Mouse (Mus musculus) limb, embryonic 11.5 days (tissue): ENCODE measurements around the gene Qsox2. TPM values are rescaled to one million over a fixed set of nuclear protein-coding genes. Genes with fewer than 3 reads are reported as not detected.

Source experiments
- ATAC-seq: fragments of 200-750 bp; cut with Nextera tagmentation; 2 replicates; pipeline ENCODE4 v1.8.0; 2017; ENCODE audit warnings: low read depth; ENCODE audit not compliant: insufficient number of reproducible peaks, low FRiP score, low TSS enrichment
- DNase-seq: peaks from one replicate; pipeline ENCODE4 v3.0.0-alpha.2; 2015; ENCODE audit warnings: low spot score
- H3K27ac ChIP-seq: fragments of 300-500 bp; sonication (generic); replicated peaks from 2 replicates; pipeline ENCODE4 v1.5.1; 2014; ENCODE audit warnings: low read depth, mild to moderate bottlenecking, low read length
- H3K27me3 ChIP-seq: fragments of 300-500 bp; sonication (generic); 2 replicates; pipeline ENCODE4 v1.6.1; 2014; ENCODE audit warnings: mild to moderate bottlenecking, low read length, mixed read lengths; ENCODE audit not compliant: control insufficient read depth, insufficient read depth
- H3K36me3 ChIP-seq: fragments of 300-500 bp; sonication (generic); 2 replicates; pipeline ENCODE4 v1.6.1; 2014; ENCODE audit warnings: mild to moderate bottlenecking, low read length, moderate library complexity, mixed read lengths; ENCODE audit not compliant: control insufficient read depth, insufficient read depth
- H3K4me1 ChIP-seq: fragments of 300-500 bp; sonication (generic); 2 replicates; pipeline ENCODE4 v1.6.1; 2014; ENCODE audit warnings: low read length, mixed read lengths; ENCODE audit not compliant: control insufficient read depth, insufficient read depth
- H3K4me2 ChIP-seq: fragments of 300-500 bp; sonication (generic); 2 replicates; pipeline ENCODE4 v1.6.1; 2014; ENCODE audit warnings: low read depth, mild to moderate bottlenecking, moderate library complexity; ENCODE audit not compliant: severe bottlenecking
- H3K4me3 ChIP-seq: fragments of 300-500 bp; sonication (generic); 2 replicates; pipeline ENCODE4 v1.5.1; 2014; ENCODE audit warnings: low read depth, low read length
- H3K9ac ChIP-seq: fragments of 300-500 bp; sonication (generic); 2 replicates; pipeline ENCODE4 v1.6.1; 2014; ENCODE audit warnings: mild to moderate bottlenecking, low read length
- H3K9me3 ChIP-seq: fragments of 300-500 bp; sonication (generic); 2 replicates; pipeline ENCODE4 v1.6.1; 2016; ENCODE audit warnings: low read length; ENCODE audit not compliant: control insufficient read depth
- WGBS: fragments of 180-500 bp; shearing (Covaris S2); extraction: QIAGEN DNeasy Blood & Tissue Kit; methylation state at CpG from one replicate; pipeline ENCODE4 v1.1.7; 2014; 5-methylcytosine and 5-hydroxymethylcytosine counted together
- polyA plus RNA-seq: library from polyadenylated mRNA; unstranded; fragments of >200 nt; fragmentation: Nextera tagmentation; extraction: Ambion mirVana; gene quantifications from 2 replicates; pipeline ENCODE4 v1.2.1, GENCODE M21; 2014

The Qsox2 gene
- polyA plus RNA-seq, 1 experiment from 2014 or later, result 12.0 TPM

GRCm38 (mm10) chr2:26168843-26169579 is 68.3 kb downstream of the Qsox2 start:
- ATAC-seq (no peak), DNase-seq (no peak)
- no peak overlapping the region for H3K4me3 ChIP-seq
- H3K9me3 ChIP-seq, result no peaks in the 10 kb centered on the region
- H3K9ac ChIP-seq, result no peak overlapping the region
- H3K36me3 ChIP-seq, result no peaks in the 10 kb centered on the region
- no peaks in the 10 kb centered on the region for H3K27me3 ChIP-seq
- H3K27ac ChIP-seq, result no peak overlapping the region
- H3K4me1 ChIP-seq, result no peaks in the 10 kb centered on the region
- 26% methylated on average over 11 of the region's 11 CpGs for WGBS
- H3K4me2 ChIP-seq, result no peak overlapping the region

- Histone ChIP-seq H3K4me2 (no peak overlapping the region), H3K27ac (no peak overlapping the region), H3K27me3 (no peaks in the 10 kb centered on the region), H3K36me3 (no peaks in the 10 kb centered on the region), H3K9ac (no peak overlapping the region), H3K9me3 (no peaks in the 10 kb centered on the region), H3K4me3 (no peak overlapping the region), H3K4me1 (peaks cover 3% of the 10 kb centered on the region; the same call in 1 of the 2 replicates)
- WGBS, result 71% methylated on average over 3 of the region's 3 CpGs
- no peak for ATAC-seq
- no peak for DNase-seq
Measured at GRCm38 (mm10) chr2:26166890-26167289, 70.4 kb downstream of the Qsox2 start.

Other genes starting within 250 kb of the Qsox2 start
- gene Ubac1, start 215.8 kb downstream of the Qsox2 start, polyA plus RNA-seq, result 98.7 and 110 TPM in 2 replicates
- 2.8 and 4.0 TPM in 2 replicates for gene Nacc2, start 114.3 kb downstream of the Qsox2 start, polyA plus RNA-seq
- 0.09 TPM in 1 of 2 replicates, not detected in the other for gene Lhx3, start 29.2 kb downstream of the Qsox2 start, polyA plus RNA-seq
- gene Ccdc187, start 57.0 kb upstream of the Qsox2 start, polyA plus RNA-seq, result not detected in 2 replicates
- gene Gpsm1, start 78.0 kb upstream of the Qsox2 start, polyA plus RNA-seq, result 37.4 and 47.1 TPM in 2 replicates
- 31.0 and 31.6 TPM in 2 replicates for gene Dnlz, start 114.6 kb upstream of the Qsox2 start, polyA plus RNA-seq
- gene Card9, start 123.4 kb upstream of the Qsox2 start, polyA plus RNA-seq, result 1.0 and 1.1 TPM in 2 replicates
- gene Snapc4, start 143.1 kb upstream of the Qsox2 start, polyA plus RNA-seq, result 25.3 and 31.2 TPM in 2 replicates
- 128 and 132 TPM in 2 replicates for gene Entr1, start 151.8 kb upstream of the Qsox2 start, polyA plus RNA-seq
- gene Pmpca, start 151.8 kb upstream of the Qsox2 start, polyA plus RNA-seq, result 99.8 and 111 TPM in 2 replicates
- gene Inpp5e, start 171.7 kb upstream of the Qsox2 start, polyA plus RNA-seq, result 24.4 and 28.5 TPM in 2 replicates
- 36.3 and 40.9 TPM in 2 replicates for gene Sec16a, start 207.7 kb upstream of the Qsox2 start, polyA plus RNA-seq